Mouse (Mus musculus) bone marrow, adult 2 months (tissue): ENCODE results near the gene Usp47.

Experiments used
- CTCF ChIP-seq: fragments of 200-500 bp; IDR thresholded peaks from 2 replicates; pipeline ENCODE4 v1.5.1; 2011; ENCODE audit warnings: low read length, control low read depth; ENCODE audit not compliant: control insufficient read depth, insufficient read depth
- POLR2A ChIP-seq: fragments of 200-500 bp; IDR thresholded peaks from 2 replicates; pipeline ENCODE4 v1.6.1; 2011; ENCODE audit warnings: low read depth, mild to moderate bottlenecking, control low read depth, low read length, borderline replicate concordance; ENCODE audit not compliant: control insufficient read depth

- TF ChIP-seq CTCF (no peak), POLR2A (no peak)
Observed at GRCm38 (mm10) chr7:112074868-112075267, 51.6 kb downstream of the Usp47 start.
